Mouse (Mus musculus) heart, adult 18-20 months (tissue): ENCODE results near the gene BC049715. TPM values are rescaled to one million over a fixed set of nuclear protein-coding genes. Genes with fewer than 3 reads are reported as not detected.

Experiments
- microRNA-seq, 2 experiments: library from miRNA; unstranded; fragments of <30 nt; microRNA quantifications; one replicate each; pipeline ENCODE4 v1.2.0; 2022
- total RNA-seq, 2 experiments: library from RNA; stranded (reverse); gene quantifications; 2 replicates each; pipeline ENCODE4 v1.2.3; 2021

The BC049715 gene
- total RNA-seq, 2 experiments from 2014 or later: 0.80 to 1.1 TPM

Small RNA genes within 50 kb of the gene (microRNA-seq; reads per million reads assigned to microRNA genes)
- gene Gm44364: 0 reads per million in 2 experiments

Other genes with a start within 250 kb of the BC049715 start
- gene Plbd1, start 165.7 kb upstream of the BC049715 start, total RNA-seq: 10 to 100 TPM; 42.7 to 50.9 TPM
- not detected for gene Gucy2c, start 45.9 kb upstream of the BC049715 start, total RNA-seq
- gene Hist4h4, start 23.2 kb upstream of the BC049715 start, total RNA-seq: 1 to 10 TPM; 4.5 to 5.7 TPM
- 10 to 100 TPM; 30.1 to 35.5 TPM for gene H2afj, start 19.4 kb upstream of the BC049715 start, total RNA-seq
- 10 to 100 TPM; 53.4 to 64.0 TPM for gene Wbp11, start 607 bp downstream of the BC049715 start, total RNA-seq
- not detected for gene Smco3, start 7.8 kb downstream of the BC049715 start, total RNA-seq
- 10 to 100 TPM; 18.7 to 21.8 TPM for gene Art4, start 30.1 kb downstream of the BC049715 start, total RNA-seq
- gene Mgp, start 48.2 kb downstream of the BC049715 start, total RNA-seq: 100 to 1,000 TPM; 301 to 402 TPM
- gene Erp27, start 94.6 kb downstream of the BC049715 start, total RNA-seq: not detected
- gene Pde6h, start 96.2 kb downstream of the BC049715 start, total RNA-seq: not detected
- gene Arhgdib, start 114.3 kb downstream of the BC049715 start, total RNA-seq: 10 to 100 TPM; 22.8 to 39.0 TPM